Mouse (Mus musculus) MEL (cell line): ENCODE results near the gene Wnt6. TPM values are rescaled to one million over a fixed set of nuclear protein-coding genes. Genes with fewer than 3 reads are reported as not detected.

ENCODE experiments used
- DNase-seq: peaks from one replicate; pipeline ENCODE4 v3.0.0; 2011; ENCODE audit warnings: low read depth, low spot score
- H3K27ac ChIP-seq: 2 replicates; pipeline ENCODE4 v1.5.1; 2012; ENCODE audit warnings: low read depth, mild to moderate bottlenecking, control low read depth, low read length, moderate library complexity; ENCODE audit not compliant: control insufficient read depth
- H3K27me3 ChIP-seq, 2 experiments: fragments of 150-350 bp in 1 of 2; sonication (generic) in 1 of 2; 2 replicates each; pipeline ENCODE4 v1.6.1; 2012; ENCODE audit warnings: low read length in 2 of 2, mild to moderate bottlenecking in 2 of 2, improper control_type of control experiment in 1 of 2, moderate library complexity in 1 of 2; ENCODE audit not compliant: insufficient read depth in 2 of 2, control insufficient read depth in 1 of 2
- H3K36me3 ChIP-seq, 2 experiments: 2 replicates each; pipeline ENCODE4 v1.6.1; 2012 to 2014; ENCODE audit warnings: low read length in 2 of 2, improper control_type of control experiment in 1 of 2, inconsistent platforms in 1 of 2, mild to moderate bottlenecking in 1 of 2; ENCODE audit not compliant: insufficient read depth in 2 of 2, control insufficient read depth in 1 of 2
- H3K4me1 ChIP-seq, 2 experiments: fragments of 150-350 bp in 1 of 2; sonication (generic) in 1 of 2; 2 replicates each; pipeline ENCODE4 v1.6.1; 2012; ENCODE audit warnings: low read length in 2 of 2, improper control_type of control experiment in 1 of 2, mild to moderate bottlenecking in 1 of 2; ENCODE audit not compliant: insufficient read depth in 2 of 2, control insufficient read depth in 1 of 2
- H3K4me3 ChIP-seq, 2 experiments: fragments of 150-350 bp in 1 of 2; sonication (generic) in 1 of 2; 2 replicates each; pipeline ENCODE4 v1.5.1; 2012; ENCODE audit warnings: low read depth in 2 of 2, low read length in 2 of 2, mild to moderate bottlenecking in 2 of 2, moderate library complexity in 2 of 2, control low read depth in 1 of 2, improper control_type of control experiment in 1 of 2; ENCODE audit not compliant: control insufficient read depth in 1 of 2, insufficient read depth in 1 of 2
- H3K79me2 ChIP-seq: 2 replicates; pipeline ENCODE4 v1.6.1; 2012; ENCODE audit warnings: mild to moderate bottlenecking, low read length, moderate library complexity; ENCODE audit not compliant: control insufficient read depth, poor library complexity, insufficient read depth
- H3K9ac ChIP-seq: 2 replicates; pipeline ENCODE4 v1.6.1; 2012; ENCODE audit warnings: low read depth, mild to moderate bottlenecking, control low read depth, low read length, moderate library complexity; ENCODE audit not compliant: control insufficient read depth, poor library complexity, severe bottlenecking
- H3K9me3 ChIP-seq: fragments of 150-350 bp; sonication (generic); replicated peaks from 2 replicates; pipeline ENCODE4 v1.6.1; 2012; ENCODE audit warnings: mild to moderate bottlenecking, low read length, improper control_type of control experiment, moderate library complexity; ENCODE audit not compliant: insufficient read depth
- CHD1 ChIP-seq: IDR thresholded peaks from 2 replicates; pipeline ENCODE4 v1.6.1; 2012; ENCODE audit warnings: low read depth, mild to moderate bottlenecking, inconsistent platforms, low read length, improper control_type of control experiment
- E2F4 ChIP-seq: IDR thresholded peaks from 2 replicates; pipeline ENCODE4 v1.6.1; 2011; ENCODE audit warnings: low read depth, low read length, improper control_type of control experiment, borderline replicate concordance
- EP300 ChIP-seq, 2 experiments: IDR thresholded peaks; 2 replicates each; pipeline ENCODE4 v1.6.1; 2011; ENCODE audit warnings: improper control_type of control experiment in 2 of 2, low read length in 2 of 2, low read depth in 1 of 2, mild to moderate bottlenecking in 1 of 2
- ETS1 ChIP-seq: IDR thresholded peaks from 2 replicates; pipeline ENCODE4 v1.6.1; 2012; ENCODE audit warnings: low read depth, mild to moderate bottlenecking, inconsistent platforms, low read length, improper control_type of control experiment, moderate library complexity
- HCFC1 ChIP-seq: IDR thresholded peaks from 2 replicates; pipeline ENCODE4 v1.6.1; 2012; ENCODE audit warnings: low read depth, mild to moderate bottlenecking, inconsistent platforms, low read length, improper control_type of control experiment, moderate library complexity
- KAT2A ChIP-seq: conservative IDR thresholded peaks from 2 replicates; pipeline ENCODE4 v1.6.1; 2012; ENCODE audit warnings: low read depth, low read length, improper control_type of control experiment, inconsistent platforms
- MAX ChIP-seq: IDR thresholded peaks from 2 replicates; pipeline ENCODE4 v1.6.1; 2011; ENCODE audit warnings: low read length, improper control_type of control experiment
- MAZ ChIP-seq: IDR thresholded peaks from 2 replicates; pipeline ENCODE4 v1.6.1; 2012; ENCODE audit warnings: low read depth, mild to moderate bottlenecking, inconsistent platforms, low read length, improper control_type of control experiment
- NELFE ChIP-seq: IDR thresholded peaks from 2 replicates; pipeline ENCODE4 v1.6.1; 2011; ENCODE audit warnings: low read depth, low read length, improper control_type of control experiment
- NRF1 ChIP-seq: IDR thresholded peaks from 2 replicates; pipeline ENCODE4 v1.6.1; 2014; ENCODE audit warnings: low read depth, mild to moderate bottlenecking, inconsistent platforms, low read length, improper control_type of control experiment, moderate library complexity; ENCODE audit not compliant: poor library complexity, insufficient read depth, severe bottlenecking
- POLR2A ChIP-seq, 2 experiments: IDR thresholded peaks; 2 replicates each; pipeline ENCODE4 v1.6.1; 2011 to 2012; ENCODE audit warnings: low read length in 2 of 2, mild to moderate bottlenecking in 2 of 2, control low read depth in 1 of 2, improper control_type of control experiment in 1 of 2, low read depth in 1 of 2, moderate library complexity in 1 of 2; ENCODE audit not compliant: control insufficient read depth in 1 of 2, insufficient read depth in 1 of 2, poor library complexity in 1 of 2
- POLR2AphosphoS2 ChIP-seq: IDR thresholded peaks from 2 replicates; pipeline ENCODE4 v1.6.1; 2011; ENCODE audit warnings: low read length, improper control_type of control experiment
- RCOR1 ChIP-seq: IDR thresholded peaks from 2 replicates; pipeline ENCODE4 v1.6.1; 2012; ENCODE audit warnings: low read depth, mild to moderate bottlenecking, inconsistent platforms, low read length, improper control_type of control experiment
- SIN3A ChIP-seq: IDR thresholded peaks from 2 replicates; pipeline ENCODE4 v1.6.1; 2012; ENCODE audit warnings: low read length, improper control_type of control experiment, inconsistent platforms
- SMC3 ChIP-seq: IDR thresholded peaks from 2 replicates; pipeline ENCODE4 v1.6.1; 2011; ENCODE audit warnings: low read depth, low read length, improper control_type of control experiment
- TBP ChIP-seq: IDR thresholded peaks from 2 replicates; pipeline ENCODE4 v1.8.0; 2011; ENCODE audit warnings: low read depth, low read length, improper control_type of control experiment
- TCF12 ChIP-seq: IDR thresholded peaks from 2 replicates; pipeline ENCODE4 v1.6.1; 2014; ENCODE audit warnings: low read depth, mild to moderate bottlenecking, inconsistent platforms, low read length, improper control_type of control experiment, moderate library complexity
- USF1 ChIP-seq: IDR thresholded peaks from 2 replicates; pipeline ENCODE4 v1.6.1; 2014; ENCODE audit warnings: low read depth, mild to moderate bottlenecking, inconsistent platforms, low read length, improper control_type of control experiment, moderate library complexity
- USF2 ChIP-seq, 2 experiments: IDR thresholded peaks; 2 replicates each; pipeline ENCODE4 v1.6.1; 2011 to 2012; ENCODE audit warnings: improper control_type of control experiment in 2 of 2, low read length in 2 of 2, borderline replicate concordance in 1 of 2, inconsistent platforms in 1 of 2, low read depth in 1 of 2, mild to moderate bottlenecking in 1 of 2; ENCODE audit not compliant: insufficient read depth in 1 of 2
- ZC3H11A ChIP-seq: IDR thresholded peaks from 2 replicates; pipeline ENCODE4 v1.6.1; 2012; ENCODE audit warnings: low read depth, mild to moderate bottlenecking, inconsistent platforms, low read length, improper control_type of control experiment
- polyA plus RNA-seq, 2 experiments: library from polyadenylated mRNA; stranded (reverse) in 1 of 2; unstranded in 1 of 2; fragments of >175 nt in 1 of 2; fragments of >200 nt in 1 of 2; gene quantifications; 2 replicates each; pipeline versions ENCODE4 v1.2.1 to v1.2.4; 2012; ENCODE audit warnings: low replicate concordance in 2 of 2, low read depth in 1 of 2; ENCODE audit not compliant: insufficient read length in 2 of 2, insufficient read depth in 1 of 2, missing spikeins in 1 of 2
- total RNA-seq: library from RNA; depleted of rRNA; stranded (reverse); fragments of 300-350 nt; gene quantifications from 2 replicates; pipeline ENCODE4 v1.2.3, GENCODE M21; 2012

The Wnt6 gene
- total and polyA plus RNA-seq, 3 experiments, result not detected

DNA sequence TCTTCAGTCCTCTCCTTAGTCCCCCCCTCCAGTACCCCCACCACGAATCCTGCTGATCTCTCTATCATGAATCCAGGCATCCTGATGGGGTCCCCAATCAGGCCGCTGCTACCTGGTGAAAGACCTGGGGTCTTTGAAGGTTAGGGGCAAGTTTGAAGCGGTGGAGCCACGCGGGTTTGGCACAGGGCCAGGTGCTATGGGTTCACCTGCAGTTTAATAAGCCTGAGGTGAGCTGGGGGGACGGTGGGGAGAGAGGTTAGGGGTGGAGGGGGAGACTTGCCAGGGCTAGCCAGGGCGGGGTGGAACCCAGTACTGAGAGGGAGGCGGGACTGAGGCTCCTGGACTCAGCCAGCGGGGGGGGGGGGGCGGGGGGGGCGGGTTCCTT, 23.4 kb downstream of the Wnt6 start:
- H3K36me3 ChIP-seq, result no peaks in the 10 kb centered on the region

DNA sequence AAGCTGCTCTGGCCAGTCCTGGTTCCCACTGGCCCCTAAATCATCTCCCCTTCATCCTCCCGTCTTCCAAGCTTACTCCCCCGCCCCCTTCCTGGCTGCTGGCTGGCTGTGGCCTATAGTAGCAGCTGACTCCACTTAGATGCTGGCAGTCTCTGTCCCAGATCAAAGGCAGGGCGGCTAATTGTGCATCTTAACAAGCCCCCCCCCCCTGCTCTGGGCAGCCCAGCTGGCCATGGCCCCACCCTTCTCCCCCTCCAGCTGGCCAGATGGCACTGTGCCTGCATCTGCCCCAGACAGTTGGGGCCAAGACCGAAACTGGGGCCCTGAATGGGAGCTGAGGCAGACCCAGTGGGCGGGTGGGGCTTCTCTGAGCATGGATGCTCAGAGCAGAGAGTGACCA, 25.8 kb downstream of the Wnt6 start:
- DNase-seq, result no peak
- no peaks in the 10 kb centered on the region for H3K79me2 ChIP-seq
- H3K27ac ChIP-seq, result no peak overlapping the region
- H3K27me3 ChIP-seq, result peaks cover 2% of the 10 kb centered on the region in 2 experiments; a peak in 1 of 4 replicates
- H3K36me3 ChIP-seq, result no peaks in the 10 kb centered on the region
- no peaks in the 10 kb centered on the region for H3K4me1 ChIP-seq
- TF ChIP-seq CHD1, result no peak
- no peak for TF ChIP-seq NELFE
- no peak for TF ChIP-seq ETS1
- no peak for TF ChIP-seq SMC3
- TF ChIP-seq TBP, result no peak
- no peak for TF ChIP-seq NRF1
- TF ChIP-seq MAX, result no peak
- no peak for TF ChIP-seq EP300 (IDR thresholded peaks at IDR 0.05; ENCODE audit: low read depth in 1 of 2, low read length in 2 of 2)
- no peak for TF ChIP-seq POLR2A (IDR thresholded peaks at IDR 0.05; ENCODE audit: control insufficient read depth in 1 of 2, insufficient read depth in 1 of 2, low read depth in 1 of 2, low read length in 2 of 2, poor library complexity in 1 of 2)
- TF ChIP-seq SIN3A, result no peak
- TF ChIP-seq RCOR1, result no peak
- no peak for TF ChIP-seq POLR2AphosphoS2
- TF ChIP-seq KAT2A, result no peak
- H3K9ac ChIP-seq, result no peak overlapping the region
- no peak overlapping the region for H3K4me3 ChIP-seq
- no peaks in the 10 kb centered on the region for H3K9me3 ChIP-seq

More for the DNA sequence above, 23.4 kb downstream of the Wnt6 start:
- Histone ChIP-seq H3K9ac (no peak overlapping the region), H3K27me3 (peaks cover 2% of the 10 kb centered on the region in 2 experiments; a peak in 1 of 4 replicates), H3K9me3 (no peaks in the 10 kb centered on the region), H3K4me3 (no peak overlapping the region), H3K4me1 (no peaks in the 10 kb centered on the region), H3K79me2 (no peaks in the 10 kb centered on the region), H3K27ac (no peak overlapping the region)
- DNase-seq, result no peak
- no peak for TF ChIP-seq E2F4
- TF ChIP-seq ZC3H11A, result no peak
- TF ChIP-seq TCF12, result no peak
- TF ChIP-seq RCOR1, result no peak

DNA sequence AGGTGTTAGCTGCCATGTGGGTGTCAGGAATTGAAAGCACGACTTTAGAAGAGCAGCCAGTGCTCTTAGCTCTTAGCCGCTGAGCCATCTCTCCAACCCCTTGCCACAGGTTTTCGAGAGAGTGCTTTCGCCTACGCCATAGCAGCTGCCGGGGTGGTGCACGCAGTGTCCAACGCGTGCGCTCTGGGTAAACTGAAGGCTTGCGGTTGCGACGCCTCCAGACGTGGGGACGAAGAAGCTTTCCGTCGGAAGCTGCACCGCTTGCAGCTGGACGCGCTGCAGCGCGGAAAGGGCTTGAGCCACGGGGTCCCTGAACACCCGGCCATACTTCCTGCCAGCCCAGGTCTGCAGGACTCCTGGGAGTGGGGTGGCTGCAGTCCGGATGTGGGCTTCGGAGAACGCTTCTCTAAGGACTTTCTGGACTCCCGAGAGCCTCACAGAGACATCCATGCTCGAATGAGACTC, 28.8 kb downstream of the Wnt6 start:
- DNase-seq, result no peak
- TF ChIP-seq RCOR1 (no peak), MAZ (no peak), USF2 (IDR thresholded peaks at IDR 0.05; ENCODE audit: borderline replicate concordance in 1 of 2, insufficient read depth in 1 of 2, low read depth in 1 of 2, low read length in 2 of 2) (no peak), USF1 (no peak), TCF12 (no peak), HCFC1 (no peak)
- TF ChIP-seq, all 39 proteins: peak for 0
- peaks cover 4 to 7% of the 10 kb centered on the region in 2 experiments for H3K27me3 ChIP-seq
- H3K36me3 ChIP-seq, result no peaks in the 10 kb centered on the region
- H3K79me2 ChIP-seq, result no peaks in the 10 kb centered on the region
- H3K4me3 ChIP-seq, result no peak overlapping the region
- H3K4me1 ChIP-seq, result no peaks in the 10 kb centered on the region
- H3K9ac ChIP-seq, result no peak overlapping the region
- no peaks in the 10 kb centered on the region for H3K9me3 ChIP-seq
- no peak overlapping the region for H3K27ac ChIP-seq
